Mouse (Mus musculus) embryo, embryonic 10.5 days (tissue): ENCODE data around the gene Mtfmt.

ENCODE experiments used
- DNase-seq: peaks from one replicate; pipeline ENCODE4 v3.0.0-alpha.2; 2015; ENCODE audit warnings: low spot score

Mtfmt gene

DNA sequence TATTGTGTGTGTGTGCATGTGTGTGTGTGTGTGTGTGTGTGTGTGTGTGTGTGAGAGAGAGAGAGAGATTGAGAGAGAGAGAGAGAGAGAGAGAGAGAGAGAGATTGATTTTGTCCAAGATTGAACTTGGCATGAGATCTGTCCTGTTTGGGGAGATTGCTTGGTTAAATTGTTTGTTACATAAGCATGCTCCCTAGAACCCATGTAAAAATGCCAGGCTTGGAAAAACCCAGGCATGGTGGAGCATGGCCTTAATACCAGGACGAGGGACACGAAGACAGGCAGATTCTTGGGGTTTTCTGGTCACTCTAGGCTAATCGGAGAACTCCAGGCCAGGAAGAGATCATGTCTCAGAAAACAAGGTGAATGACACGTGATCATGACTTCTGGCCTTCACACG lies 7.6 kb upstream of the Mtfmt start:
- no peak for DNase-seq

GRCm38 (mm10) chr9:65430401-65430800 lies 5.2 kb upstream of the Mtfmt start:
- no peak for DNase-seq

DNA sequence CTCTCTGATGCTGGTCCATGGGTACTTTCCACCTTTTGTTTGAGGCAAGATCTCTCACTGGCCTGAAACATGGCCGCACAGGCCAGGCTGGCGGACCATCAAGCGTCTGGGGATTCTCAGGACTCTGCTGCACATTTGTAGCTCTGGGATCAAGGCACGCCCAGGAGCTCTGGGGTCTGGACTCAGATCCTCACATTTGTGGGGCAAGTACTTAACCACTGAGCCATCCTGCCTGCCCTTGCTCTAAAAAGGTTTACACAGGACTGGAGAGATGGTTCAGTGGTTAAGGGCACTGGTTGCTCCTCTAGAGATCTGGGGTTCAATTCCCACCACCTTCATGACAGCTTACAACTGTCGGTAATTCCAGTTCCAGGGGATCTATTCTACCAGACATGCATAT lies 4.7 kb upstream of the Mtfmt start:
- no peak for DNase-seq

DNA sequence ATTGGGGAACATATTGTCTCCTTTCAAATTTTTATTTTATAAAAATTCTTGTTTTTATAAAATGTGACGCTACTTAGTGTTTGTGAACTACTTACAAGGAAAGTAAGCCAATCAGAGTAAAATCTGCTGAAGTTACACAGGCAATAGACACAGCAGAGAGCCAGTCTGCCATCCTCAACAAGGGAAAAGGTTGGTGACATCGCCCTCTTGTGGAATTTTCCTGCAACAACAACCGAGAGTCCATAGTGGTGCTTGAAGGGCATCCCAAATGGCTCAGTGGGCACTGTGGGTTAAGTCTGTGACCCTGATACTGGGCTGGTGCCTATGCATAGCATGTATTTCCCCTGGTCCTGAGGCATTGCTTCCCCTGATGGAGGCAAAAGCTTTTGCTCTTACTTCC lies 3.3 kb upstream of the Mtfmt start:
- DNase-seq = peak; percentile 94

GRCm38 (mm10) chr9:65434140-65434539 lies 1.4 kb upstream of the Mtfmt start:
- DNase-seq = peak; percentile 74

GRCm38 (mm10) chr9:65435211-65435610 lies 371 bp upstream of the Mtfmt start:
- DNase-seq = no peak

DNA sequence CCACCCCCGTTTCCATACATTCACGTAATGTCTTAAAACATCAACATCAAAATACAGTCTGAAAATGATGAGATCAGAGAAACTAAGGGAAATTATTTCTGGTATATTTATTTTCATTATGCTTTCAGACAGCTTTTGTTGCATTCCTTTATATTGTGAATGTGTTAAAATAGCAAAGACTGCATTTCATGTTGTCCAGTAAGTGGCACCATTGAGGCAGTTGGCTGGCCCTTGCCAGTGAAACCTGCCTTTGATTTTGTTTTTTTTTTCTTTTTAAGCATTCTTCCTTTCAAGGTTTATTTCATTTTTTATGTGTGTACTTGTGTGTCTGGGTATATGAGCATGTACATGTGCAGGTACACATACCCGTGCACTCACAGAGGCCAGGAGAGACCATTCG lies 9.1 kb downstream of the Mtfmt start:
- DNase-seq = no peak

DNA sequence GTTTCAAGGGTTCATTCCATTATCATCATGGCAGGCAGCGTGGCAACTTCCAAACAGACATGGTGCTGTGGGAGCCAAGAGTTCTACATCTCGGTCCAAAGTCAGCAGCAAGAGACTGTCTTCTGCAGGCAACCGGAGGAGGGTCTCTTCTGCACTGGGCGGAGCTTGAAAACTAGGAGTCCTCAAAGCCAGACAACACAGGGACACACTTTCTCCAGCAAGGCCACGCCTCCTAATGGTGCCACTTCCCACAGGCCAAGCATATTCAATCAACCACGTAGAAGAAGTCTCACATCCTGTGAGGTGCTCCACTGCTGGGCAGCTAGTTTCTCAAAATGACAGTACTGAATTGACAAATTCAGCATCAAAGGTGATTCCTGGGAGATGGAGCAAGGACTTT lies 12.4 kb downstream of the Mtfmt start:
- no peak for DNase-seq

DNA sequence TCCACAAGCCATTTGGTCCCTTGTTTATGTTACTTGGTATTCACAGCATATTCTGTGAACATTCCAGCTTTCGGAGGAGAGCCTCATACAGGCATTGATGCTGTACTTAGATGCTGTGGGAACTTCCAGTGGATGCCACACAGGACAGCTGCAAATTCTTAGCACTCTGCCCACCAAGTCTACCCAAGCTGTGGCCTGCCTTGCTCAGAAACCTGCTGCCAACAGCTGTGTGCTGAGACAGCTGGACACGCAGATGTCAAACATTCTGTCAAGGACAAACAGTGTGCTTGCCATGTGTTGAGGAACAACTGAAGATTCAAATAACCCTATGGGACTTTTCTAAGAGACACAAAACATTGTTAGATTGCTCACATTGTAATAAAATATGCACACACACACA lies 23.4 kb downstream of the Mtfmt start:
- no peak for DNase-seq

GRCm38 (mm10) chr9:65460198-65460597 lies 24.6 kb downstream of the Mtfmt start:
- DNase-seq = peak; percentile 27

GRCm38 (mm10) chr9:65460732-65461442 lies 25.3 kb downstream of the Mtfmt start, which contains the start of gene Spg21:
TSS of gene Spg21 (plus strand) at chr9:65460947.
- DNase-seq = peak; percentile 97

DNA sequence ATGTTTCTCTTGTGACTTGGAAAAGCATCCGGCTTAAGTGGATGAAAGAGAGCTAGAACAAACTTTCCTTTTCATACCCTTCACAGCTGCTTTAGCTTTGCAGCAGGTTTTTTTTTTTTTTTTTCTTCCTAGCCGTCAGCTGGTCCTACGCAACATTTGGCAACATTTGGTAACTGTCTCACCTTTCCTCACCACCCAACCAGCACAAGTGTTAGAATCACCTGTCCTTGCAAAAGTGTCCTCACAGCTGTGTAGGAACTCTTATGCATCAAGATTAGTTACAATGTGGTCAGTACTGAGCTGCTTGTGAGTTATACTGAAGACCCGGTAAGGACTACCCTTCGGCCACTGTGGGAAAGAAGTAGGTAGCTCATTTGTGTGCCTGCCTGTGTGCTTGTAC lies 27.0 kb downstream of the Mtfmt start:
- no peak for DNase-seq

GRCm38 (mm10) chr9:65464161-65464560 lies 28.6 kb downstream of the Mtfmt start:
- DNase-seq = no peak

DNA sequence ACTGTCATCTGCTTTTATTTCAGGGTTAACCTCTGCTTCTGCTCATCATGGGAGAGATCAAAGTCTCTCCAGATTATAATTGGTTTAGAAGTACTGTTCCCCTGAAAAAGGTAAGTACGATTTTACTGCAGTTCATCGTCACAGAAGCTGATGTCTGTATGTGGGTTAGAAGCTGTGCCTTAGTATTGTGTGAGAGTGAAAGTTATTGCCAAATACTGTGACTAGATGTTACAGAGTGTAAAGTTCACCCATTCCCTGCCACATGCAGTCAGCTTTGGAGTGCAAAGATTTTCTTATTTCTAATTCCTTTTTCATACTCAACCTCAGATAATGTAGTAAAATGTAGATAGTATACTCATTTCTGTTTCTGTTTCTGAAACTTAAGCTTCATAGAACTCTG lies 29.7 kb downstream of the Mtfmt start:
- DNase-seq = no peak

GRCm38 (mm10) chr9:65467686-65468085 lies 32.1 kb downstream of the Mtfmt start:
- DNase-seq = peak; percentile 21

DNA sequence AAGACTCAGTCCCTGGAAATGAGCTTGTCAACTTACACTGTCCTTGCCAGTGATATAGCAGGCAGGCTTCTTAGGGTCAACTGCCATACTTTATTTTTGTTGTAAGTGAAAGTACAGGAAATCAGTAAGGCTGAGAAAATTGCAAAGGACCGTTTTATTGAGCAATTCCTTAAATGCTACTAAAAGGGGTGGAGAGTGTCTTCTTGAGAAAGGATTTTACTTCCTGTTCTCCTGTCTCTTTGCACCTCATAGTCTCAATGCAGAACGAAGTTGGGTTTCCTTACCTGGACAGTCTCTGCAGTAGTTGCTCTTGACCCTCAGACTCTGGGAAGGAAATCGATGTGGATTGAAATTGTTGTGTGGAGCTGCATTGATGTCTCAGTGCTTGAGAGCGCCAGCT lies 37.2 kb downstream of the Mtfmt start:
- no peak for DNase-seq

DNA sequence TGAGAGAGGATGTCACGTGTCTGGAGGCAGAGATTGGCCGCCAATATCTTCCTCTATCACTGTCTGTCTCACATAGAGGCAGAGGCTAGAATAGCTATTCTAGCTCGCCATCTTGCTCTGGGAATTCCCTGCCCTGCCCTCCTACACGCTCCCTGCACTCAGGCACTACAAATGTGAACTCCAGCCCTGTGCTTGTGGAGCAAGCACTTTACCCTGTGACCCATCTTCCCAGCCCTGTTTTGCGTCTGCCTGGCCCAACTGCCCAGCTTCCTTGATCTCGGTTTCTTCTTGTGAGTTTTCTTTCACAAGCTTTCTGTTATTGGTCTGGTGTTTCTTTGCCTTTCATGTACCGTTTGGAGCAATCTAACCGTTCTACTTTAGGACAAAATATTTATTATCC lies 43.6 kb downstream of the Mtfmt start:
- no peak for DNase-seq

GRCm38 (mm10) chr9:65480071-65480470 lies 44.5 kb downstream of the Mtfmt start:
- no peak for DNase-seq

- no peak for DNase-seq
Measured at GRCm38 (mm10) chr9:65491476-65491875, 55.9 kb downstream of the Mtfmt start.

DNA sequence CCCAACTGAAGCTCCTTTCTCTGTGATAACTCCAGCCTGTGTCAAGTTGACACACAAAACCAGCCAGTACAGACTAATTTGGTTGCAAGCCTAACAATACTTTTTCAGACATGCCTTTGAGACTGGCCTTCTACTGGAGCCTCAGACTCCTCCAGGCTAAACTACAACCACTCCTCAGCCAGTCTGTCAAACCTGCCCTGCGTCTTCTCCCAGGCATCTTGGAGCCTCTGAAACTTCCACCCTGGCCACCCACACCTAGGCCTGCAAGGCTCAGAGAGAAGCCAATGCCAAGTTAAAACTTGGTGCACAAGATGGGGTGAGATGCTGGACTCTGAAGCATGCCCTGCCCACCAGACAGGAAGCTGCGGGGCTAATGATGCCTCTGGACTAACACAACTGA lies 56.8 kb downstream of the Mtfmt start:
- no peak for DNase-seq

GRCm38 (mm10) chr9:65492851-65493250 lies 57.3 kb downstream of the Mtfmt start:
- no peak for DNase-seq

- DNase-seq = peak; percentile 59
Measured at GRCm38 (mm10) chr9:65502146-65502545, 66.6 kb downstream of the Mtfmt start.
